Mouse (Mus musculus) CH12.LX (cell line): Measurements from ENCODE around the gene Astn2.

Source experiments
- BHLHE40 ChIP-seq: IDR thresholded peaks from 2 replicates; pipeline ENCODE4 v1.6.1; 2011; ENCODE audit warnings: mild to moderate bottlenecking, low read depth, low read length, improper control_type of control experiment
- CTCF ChIP-seq, 2 experiments: IDR thresholded peaks in 1 of 2; conservative IDR thresholded peaks in 1 of 2; 2 replicates each; pipeline ENCODE4 v1.5.1; 2011 to 2012; ENCODE audit warnings: low read depth in 2 of 2, low read length in 2 of 2, improper control_type of control experiment in 1 of 2, inconsistent platforms in 1 of 2, mild to moderate bottlenecking in 1 of 2, moderate library complexity in 1 of 2
- EP300 ChIP-seq: IDR thresholded peaks from 2 replicates; pipeline ENCODE4 v1.6.1; 2011; ENCODE audit warnings: low read length, improper control_type of control experiment
- GABPA ChIP-seq: IDR thresholded peaks from 2 replicates; pipeline ENCODE4 v1.6.1; 2012; ENCODE audit warnings: low read depth, low read length, improper control_type of control experiment, inconsistent platforms; ENCODE audit not compliant: insufficient replicate concordance
- HCFC1 ChIP-seq: IDR thresholded peaks from 2 replicates; pipeline ENCODE4 v1.6.1; 2012; ENCODE audit warnings: low read depth, mild to moderate bottlenecking, inconsistent platforms, low read length, improper control_type of control experiment
- JUN ChIP-seq: IDR thresholded peaks from 2 replicates; pipeline ENCODE4 v1.6.1; 2011; ENCODE audit warnings: low read depth, mild to moderate bottlenecking, low read length, improper control_type of control experiment, moderate library complexity; ENCODE audit not compliant: insufficient read depth
- POLR2A ChIP-seq: IDR thresholded peaks from 2 replicates; pipeline ENCODE4 v1.6.1; 2011; ENCODE audit warnings: low read depth, mild to moderate bottlenecking, improper control_type of control experiment, low read length
- POLR2AphosphoS2 ChIP-seq: IDR thresholded peaks from 2 replicates; pipeline ENCODE4 v1.6.1; 2011; ENCODE audit warnings: low read depth, low read length, improper control_type of control experiment
- SIN3A ChIP-seq: IDR thresholded peaks from 2 replicates; pipeline ENCODE4 v1.6.1; 2012; ENCODE audit warnings: low read length, improper control_type of control experiment, inconsistent platforms
- USF2 ChIP-seq: conservative IDR thresholded peaks from 2 replicates; pipeline ENCODE4 v1.6.1; 2011; ENCODE audit warnings: low read depth, low read length, improper control_type of control experiment
- ZMIZ1 ChIP-seq: IDR thresholded peaks from 2 replicates; pipeline ENCODE4 v1.6.1; 2012; ENCODE audit warnings: low read depth, mild to moderate bottlenecking, inconsistent platforms, low read length, improper control_type of control experiment

DNA sequence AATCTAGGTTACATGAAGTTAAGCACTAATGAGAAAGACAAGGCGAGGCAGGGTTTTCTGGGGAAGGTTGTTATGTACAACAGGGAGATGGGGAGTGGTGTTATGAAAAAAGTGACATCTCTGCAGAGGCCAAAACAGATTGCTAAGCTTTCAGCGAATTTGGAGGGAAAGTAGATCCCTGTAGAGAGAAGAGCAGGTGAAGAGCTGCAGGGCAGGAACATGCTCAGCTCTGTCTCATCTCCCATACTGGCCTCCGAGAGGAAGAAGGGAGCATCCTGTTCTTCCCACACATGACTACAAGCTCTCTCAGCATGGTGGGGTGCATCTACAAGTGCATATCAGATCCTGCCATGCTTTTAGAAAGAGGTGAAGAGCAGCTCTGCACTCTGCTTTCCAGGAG is 245.7 kb downstream of the Astn2 start:
- no peak for TF ChIP-seq GABPA
- no peak for TF ChIP-seq POLR2A
- TF ChIP-seq CTCF (conservative IDR thresholded peaks at IDR 0.05 in 1 of 2, IDR thresholded peaks at IDR 0.05 in 1 of 2; ENCODE audit: low read depth in 2 of 2, low read length in 2 of 2), result no peak
- TF ChIP-seq EP300, result no peak
- TF ChIP-seq SIN3A, result no peak
- no peak for TF ChIP-seq USF2
- TF ChIP-seq HCFC1, result no peak
- no peak for TF ChIP-seq JUN
- no peak for TF ChIP-seq ZMIZ1
- no peak for TF ChIP-seq BHLHE40
- TF ChIP-seq POLR2AphosphoS2, result no peak
